Mouse (Mus musculus): ENCODE results near the gene Tifa. TPM values are rescaled to one million over a fixed set of nuclear protein-coding genes. Genes with fewer than 3 reads are reported as not detected.
A peak's percentile ranks its signal among the peaks of the same experiment; 100 is the strongest.

The Tifa gene
- total RNA-seq, 2 experiments from 2014 or later = 3.8 to 3.9 TPM

- no peak for DNase-seq (ENCODE audit: low spot score in 2 of 2)
These were observed 34.6 kb downstream of the Tifa start for GRCm38 (mm10) chr3:127823886-127824863.

DNA sequence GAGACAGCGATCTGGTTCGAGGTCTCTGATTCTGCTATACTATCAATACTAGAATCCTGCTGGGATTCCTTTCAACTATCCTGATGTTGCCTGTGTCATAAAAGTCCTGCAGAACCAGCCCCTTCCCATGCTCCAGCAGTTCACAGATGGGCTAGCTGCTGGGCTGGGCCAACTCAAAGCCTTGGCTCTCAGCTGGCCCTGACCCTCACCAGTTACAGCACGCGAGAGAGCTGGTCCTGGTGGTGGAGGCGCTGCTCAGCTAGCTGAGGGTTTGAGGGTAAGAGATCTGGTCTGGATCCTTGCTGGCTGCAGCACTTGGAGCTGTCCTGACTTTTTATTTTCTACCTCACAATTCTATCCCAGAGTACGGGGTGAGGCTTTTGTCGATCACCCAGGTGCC is 36.9 kb downstream of the Tifa start:
- DNase-seq (ENCODE audit: low spot score in 2 of 2) = no peak

- DNase-seq (ENCODE audit: low spot score in 2 of 2) = no peak
These were observed 37.5 kb downstream of the Tifa start for GRCm38 (mm10) chr3:127827123-127827522.

GRCm38 (mm10) chr3:127830183-127830582 is 40.6 kb downstream of the Tifa start:
- DNase-seq (ENCODE audit: low spot score in 2 of 2) = no peak

GRCm38 (mm10) chr3:127831079-127831478 is 41.5 kb downstream of the Tifa start:
- no peak for DNase-seq (ENCODE audit: low spot score in 2 of 2)

- no peak for DNase-seq (ENCODE audit: low spot score in 2 of 2)
These were observed 44.4 kb downstream of the Tifa start for GRCm38 (mm10) chr3:127834040-127834439.

DNA sequence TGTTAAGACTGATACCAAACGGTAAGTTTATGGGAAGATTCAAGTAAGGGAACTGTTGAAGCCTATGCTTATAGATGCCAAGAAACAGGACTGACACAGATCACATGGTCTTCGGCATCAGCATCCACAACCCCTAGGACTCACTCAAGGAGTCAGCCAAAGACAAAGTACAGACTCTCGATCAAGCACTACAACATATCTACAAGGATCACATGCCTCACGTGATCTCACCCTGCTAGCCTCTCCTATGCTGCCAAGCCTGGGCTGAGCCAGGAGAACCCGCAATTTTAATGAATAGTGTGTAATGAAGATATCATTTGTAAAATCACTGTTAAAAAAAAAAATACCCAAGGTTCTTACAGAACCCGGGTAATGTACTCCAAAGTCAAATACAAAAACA is 46.0 kb downstream of the Tifa start:
- no peak for DNase-seq (ENCODE audit: low spot score in 2 of 2)

GRCm38 (mm10) chr3:127836798-127837153 is 47.2 kb downstream of the Tifa start:
- DNase-seq (ENCODE audit: low spot score in 2 of 2) = peak in 1 of 2 experiments; percentile 9

- DNase-seq (ENCODE audit: low spot score in 2 of 2) = peak; percentile 96 to 98
These were observed 47.7 kb downstream of the Tifa start, which contains the start of gene Ap1ar for GRCm38 (mm10) chr3:127837154-127837865. Gene Ap1ar, minus strand, starts transcription at chr3:127837523.

- DNase-seq (ENCODE audit: low spot score in 2 of 2) = no peak
These were observed 48.5 kb downstream of the Tifa start for GRCm38 (mm10) chr3:127837972-127838644.

DNA sequence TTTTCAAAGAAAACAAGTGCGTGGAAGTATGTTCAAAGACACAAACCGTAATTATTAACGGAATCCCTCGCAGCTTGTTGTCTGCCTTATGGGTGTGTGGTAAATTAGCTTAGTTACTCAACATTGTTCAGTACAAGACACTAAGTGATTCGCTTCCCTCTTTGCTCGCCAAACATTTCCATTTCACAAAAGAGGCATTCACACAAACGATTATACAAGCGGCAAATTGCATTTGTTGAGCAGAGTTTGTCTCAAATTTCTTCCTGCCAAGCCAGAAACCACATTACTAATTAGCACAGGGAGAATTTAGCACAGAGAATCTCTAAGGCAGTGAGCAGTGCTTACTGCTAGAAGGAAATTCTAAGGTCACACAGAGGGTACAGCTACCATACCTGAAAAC is 52.3 kb downstream of the Tifa start:
- no peak for DNase-seq (ENCODE audit: low spot score in 2 of 2)

- DNase-seq (ENCODE audit: low spot score in 2 of 2) = no peak
These were observed 53.8 kb downstream of the Tifa start for GRCm38 (mm10) chr3:127843324-127843940.

DNA sequence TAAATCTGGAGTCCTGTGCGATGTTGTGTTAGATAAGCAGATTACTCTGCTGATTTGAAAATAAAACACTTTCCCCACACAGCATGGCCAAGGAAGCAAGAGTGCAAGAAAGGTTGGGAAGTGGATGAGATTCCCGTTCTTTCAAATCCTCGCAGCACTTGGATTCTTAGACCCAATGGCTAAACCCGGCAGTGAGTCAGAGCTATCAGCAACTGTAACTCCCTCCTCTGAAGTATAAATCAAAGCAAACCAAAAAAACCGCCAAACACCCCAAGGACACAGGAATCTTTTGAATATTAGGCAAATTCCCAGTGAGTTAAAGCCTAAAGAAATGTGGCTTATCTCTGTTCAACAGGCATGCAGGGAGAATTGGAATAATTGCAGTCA is 54.3 kb downstream of the Tifa start:
- no peak for DNase-seq (ENCODE audit: low spot score in 2 of 2)

GRCm38 (mm10) chr3:127848088-127848808 is 58.6 kb downstream of the Tifa start:
- no peak for DNase-seq (ENCODE audit: low spot score in 2 of 2)

DNA sequence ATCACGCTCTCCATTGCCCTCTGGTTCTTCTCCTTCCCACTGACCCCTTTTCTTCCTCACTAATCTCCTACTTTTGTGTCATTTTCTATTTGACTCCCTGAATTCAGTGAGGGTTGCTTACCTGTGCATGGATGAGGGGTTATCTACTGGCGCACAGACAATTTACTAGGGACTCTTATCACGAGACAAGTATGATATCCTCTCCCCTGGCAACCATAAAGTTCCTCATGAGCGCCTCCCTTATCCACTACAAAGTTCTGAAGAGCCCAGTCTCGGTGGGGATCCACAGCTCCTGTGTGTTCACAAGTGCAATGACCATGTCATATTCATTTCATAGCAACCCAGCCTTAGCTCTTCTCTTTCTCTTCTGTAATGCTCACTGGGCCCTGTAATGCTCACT is 60.3 kb downstream of the Tifa start:
- DNase-seq (ENCODE audit: low spot score in 2 of 2) = no peak

GRCm38 (mm10) chr3:127850776-127851646 is 61.4 kb downstream of the Tifa start:
- no peak for DNase-seq (ENCODE audit: low spot score in 2 of 2)

DNA sequence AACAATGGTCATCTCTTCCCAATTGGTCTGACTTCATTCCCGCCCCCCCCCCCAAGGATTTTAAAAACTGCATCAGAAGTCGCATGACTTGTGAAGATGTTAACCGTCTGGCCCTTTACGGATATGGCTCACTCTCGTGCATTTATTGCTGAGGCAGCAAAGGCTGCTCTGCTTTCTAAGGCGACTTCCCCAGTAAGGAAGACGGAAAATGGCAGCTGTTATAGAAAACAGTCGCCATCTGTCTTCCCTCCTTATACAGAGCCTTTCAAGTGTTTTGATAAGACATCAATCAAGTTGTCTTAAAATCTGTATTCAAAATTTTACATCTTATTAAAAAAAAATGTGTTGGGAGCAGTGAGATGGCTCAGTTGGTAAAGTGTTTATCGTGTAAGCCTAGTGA is 63.1 kb downstream of the Tifa start:
- DNase-seq (ENCODE audit: low spot score in 2 of 2) = no peak

DNA sequence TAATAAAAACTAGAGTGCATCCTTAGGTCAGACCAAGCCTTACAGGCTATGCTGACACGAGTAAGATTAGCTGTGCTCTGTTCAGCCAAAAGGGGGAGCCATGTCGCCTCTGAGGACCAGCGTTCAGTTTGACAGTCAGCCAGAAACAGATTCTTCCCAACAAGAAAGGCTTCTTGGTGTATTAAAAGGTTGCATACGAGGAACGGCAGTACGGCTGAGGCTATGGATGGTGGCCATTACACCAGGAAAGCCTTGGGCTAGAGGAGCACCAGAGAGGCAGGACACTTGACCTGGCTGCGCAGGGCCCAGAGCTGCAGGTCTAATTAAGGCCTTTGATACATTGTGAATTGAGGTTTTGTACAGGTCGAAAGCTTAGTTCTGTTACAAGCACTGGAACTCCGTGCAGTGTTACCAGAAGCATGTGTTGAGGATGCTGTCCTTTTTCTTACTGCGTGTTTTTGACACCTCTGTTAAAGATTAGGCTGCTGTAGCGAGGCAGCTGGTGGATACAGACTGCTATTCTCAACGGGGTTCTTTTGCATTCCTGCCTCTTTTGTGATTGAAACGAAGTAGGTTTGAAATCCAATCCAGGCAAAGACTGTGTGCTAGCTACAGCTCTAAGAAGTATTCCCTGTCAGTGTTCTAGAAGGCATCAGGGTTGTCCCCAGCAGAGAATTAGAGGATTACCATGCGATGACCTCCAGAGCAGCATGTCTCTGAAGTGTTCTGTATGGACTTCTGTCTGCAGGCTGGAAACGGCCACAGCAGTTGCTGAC is 64.0 kb downstream of the Tifa start:
- DNase-seq (ENCODE audit: low spot score in 2 of 2) = peak; percentile 67 to 81

DNA sequence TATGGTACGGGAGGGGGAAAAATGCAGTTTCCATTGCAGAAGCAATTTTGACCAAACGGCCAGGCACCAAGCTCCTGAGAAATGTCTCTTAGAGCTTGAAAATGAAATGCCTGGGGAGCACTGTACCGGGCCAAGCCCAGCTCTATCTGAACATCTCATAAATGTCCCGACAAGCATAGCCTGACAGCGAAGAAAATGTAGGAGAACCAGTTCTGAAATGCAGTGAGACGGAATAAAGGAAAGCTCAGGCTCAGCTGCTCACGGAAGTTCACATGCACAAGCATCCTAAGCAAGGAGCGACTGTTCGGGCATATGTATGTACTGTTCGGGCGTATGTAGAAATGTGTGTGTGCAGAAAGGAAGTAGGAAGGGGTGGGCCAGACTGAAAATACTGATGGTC is 71.7 kb downstream of the Tifa start:
- DNase-seq (ENCODE audit: low spot score in 2 of 2) = no peak
